Mouse (Mus musculus): ENCODE measurements at regions not wholly inside any gene's neighbourhood (a gene's known extent, or its start where the extent isn't known, plus 50 kb on each side); places are given as distances from the start of the nearest gene placed in this dataset.

GRCm38 (mm10) chr4:47824083-47824482 lies 220.9 kb upstream of the Nr4a3 start:
- no peak for TF ChIP-seq GATA1 (IDR thresholded peaks at IDR 0.05; ENCODE audit: borderline replicate concordance, low read length)
- no peak for TF ChIP-seq FLI1 (IDR thresholded peaks at IDR 0.05; ENCODE audit: low read length)
